Mouse (Mus musculus): ENCODE measurements around the gene Gm20388.

Gm20388 gene

GRCm38 (mm10) chr8:124078969-124079368 is 4168.3 kb downstream of the Gm20388 start:
- no peak for DNase-seq (ENCODE audit: low spot score)

- DNase-seq (ENCODE audit: low spot score), result no peak
These were observed 4170.1 kb downstream of the Gm20388 start for GRCm38 (mm10) chr8:124080467-124081326.

- no peak for DNase-seq (ENCODE audit: low spot score)
These were observed 4172.0 kb downstream of the Gm20388 start for GRCm38 (mm10) chr8:124082616-124083015.

GRCm38 (mm10) chr8:124083611-124084010 is 4173.0 kb downstream of the Gm20388 start:
- DNase-seq (ENCODE audit: low spot score), result no peak

GRCm38 (mm10) chr8:124085668-124086067 is 4175.0 kb downstream of the Gm20388 start:
- no peak for DNase-seq (ENCODE audit: low spot score)

- DNase-seq (ENCODE audit: low spot score), result no peak
These were observed 4177.5 kb downstream of the Gm20388 start for GRCm38 (mm10) chr8:124088092-124088613.

GRCm38 (mm10) chr8:124089016-124089415 is 4178.4 kb downstream of the Gm20388 start:
- no peak for DNase-seq (ENCODE audit: low spot score)

GRCm38 (mm10) chr8:124090473-124090872 is 4179.8 kb downstream of the Gm20388 start:
- DNase-seq (ENCODE audit: low spot score), result no peak

GRCm38 (mm10) chr8:124098953-124099622 is 4188.4 kb downstream of the Gm20388 start:
- DNase-seq (ENCODE audit: low spot score), result no peak

GRCm38 (mm10) chr8:124099623-124099965 is 4189.0 kb downstream of the Gm20388 start:
- DNase-seq (ENCODE audit: low spot score), result no peak

- DNase-seq (ENCODE audit: low spot score), result no peak
These were observed 4195.2 kb downstream of the Gm20388 start for GRCm38 (mm10) chr8:124105869-124106268.

GRCm38 (mm10) chr8:124106328-124107195 is 4195.9 kb downstream of the Gm20388 start:
- no peak for DNase-seq (ENCODE audit: low spot score)

GRCm38 (mm10) chr8:124113108-124113507 is 4202.5 kb downstream of the Gm20388 start:
- no peak for DNase-seq (ENCODE audit: low spot score)

- no peak for DNase-seq (ENCODE audit: low spot score)
These were observed 4214.6 kb downstream of the Gm20388 start for GRCm38 (mm10) chr8:124125241-124125640.

- no peak for DNase-seq (ENCODE audit: low spot score)
These were observed 4226.6 kb downstream of the Gm20388 start for GRCm38 (mm10) chr8:124137261-124137660.

GRCm38 (mm10) chr8:124140211-124140790 is 4229.7 kb downstream of the Gm20388 start:
- no peak for DNase-seq (ENCODE audit: low spot score)

- DNase-seq (ENCODE audit: low spot score), result no peak
These were observed 4230.3 kb downstream of the Gm20388 start for GRCm38 (mm10) chr8:124140868-124141431.

- no peak for DNase-seq (ENCODE audit: low spot score)
These were observed 4231.2 kb downstream of the Gm20388 start for GRCm38 (mm10) chr8:124141681-124142391.

GRCm38 (mm10) chr8:124143003-124143402 is 4232.4 kb downstream of the Gm20388 start:
- DNase-seq (ENCODE audit: low spot score), result no peak

- DNase-seq (ENCODE audit: low spot score), result no peak
These were observed 4233.4 kb downstream of the Gm20388 start for GRCm38 (mm10) chr8:124143871-124144618.

Data from T-cell, adult 2 months (primary cell).